In genomic region chr9:68653211-68654038, GRCm38 (mm10) we compare ENCODE assay signal across 8 mouse cellular contexts. TPM values are rescaled to one million over a fixed set of nuclear protein-coding genes. Genes with fewer than 3 reads are reported as not detected.
A peak's percentile ranks its signal among the peaks of the same experiment; 100 is the strongest.
DNase-seq lines count a peak whose midpoint lies in the region; ATAC-seq and TF ChIP-seq lines count a peak whose summit lies in the region.

Rora (plus strand) TSS chr9:68653786.

- peak within 1 kb of the TSS; percentile 84 for H3K4me3 ChIP-seq in layer of hippocampus, adult 2 months

- ATAC-seq in frontal cortex, adult (ENCODE audit: low TSS enrichment) = peak; percentile 67
- ATAC-seq in megakaryocyte-erythroid progenitor cell, adult 5-6 weeks (replicated peaks; ENCODE audit: low FRiP score, low TSS enrichment, poor library complexity, severe bottlenecking) = no peak

- DNase-seq in R1 (ENCODE audit: low read depth, low spot score) = peak; percentile 86
- peak; percentile 67 for DNase-seq in cerebellum, adult 8-10 months
- DNase-seq in heart, postnatal 36 days = peak; percentile 48 to 79
- DNase-seq in layer of hippocampus, adult 2 months (ENCODE audit: low spot score in 2 of 2) = peak; percentile 44 to 49
- peak; percentile 7 to 23 for DNase-seq in lung, adult 18-20 months
- peak; percentile 82 for DNase-seq in retina, embryonic 14.5 days (ENCODE audit: low spot score)

- H3K27ac ChIP-seq in layer of hippocampus, adult 2 months = peak within 1 kb of the TSS; percentile 92

- TF ChIP-seq CTCF in layer of hippocampus, adult 2 months (conservative IDR thresholded peaks at IDR 0.05) = peak; percentile 68; the same call in 1 of the 2 replicates

- intact Hi-C loops in heart, postnatal 36 days (cut with DNase I) = loop anchor here (5.0 to 10.0 kb wide), 3 partner anchors 61 to 639 kb away; no protein-coding TSS in a partner anchor

RNA-seq across cellular contexts. Expression of gene Rora, which starts in this region (rescaled TPM):
- total RNA-seq in heart, postnatal 36 days (2021) = 10 to 100 TPM; 30.3 to 33.6 TPM
- 10 to 100 TPM; 32.0 to 35.6 TPM for total RNA-seq in layer of hippocampus, adult 2 months (2021)
- 0.02 and 1.6 TPM in 2 replicates for total RNA-seq in megakaryocyte-erythroid progenitor cell, adult 5-6 weeks (2014; fragmentation: Nextera tagmentation)
- 2.6 and 4.7 TPM in 2 replicates for total RNA-seq in megakaryocyte-erythroid progenitor cell, adult 5-6 weeks (2017)

Comparison
In these comparisons a context has a peak if more than half of its experiments do, and no peak if none do; other contexts are left out.
1. RNA of gene Rora (total RNA-seq): 32.0 to 35.6 TPM in layer of hippocampus, adult 2 months and 30.3 to 33.6 TPM in heart, postnatal 36 days; 0.02 to 4.7 TPM in megakaryocyte-erythroid progenitor cell, adult 5-6 weeks; every median in the first group is over 4 times any median in the second.
2. DNase-seq: peak in every context shown above with its lines; median percentile 86 in R1; 82 in retina, embryonic 14.5 days; 67 in cerebellum, adult 8-10 months; 64 in heart, postnatal 36 days; 46 in layer of hippocampus, adult 2 months; 15 in lung, adult 18-20 months.